Mouse (Mus musculus): ENCODE results near the gene Prrc2c.
"Not testable (repeated sequence)": the region's sequence is repeated elsewhere in the genome, so short reads cannot be mapped to it uniquely, and the experiment has no call there.

Prrc2c gene

GRCm38 (mm10) chr1:162693721-162694120 lies 46.6 kb downstream of the Prrc2c start:
- DNase-seq (ENCODE audit: low read depth), result no peak

GRCm38 (mm10) chr1:162665486-162666174 lies 74.7 kb downstream of the Prrc2c start:
- no peak for DNase-seq (ENCODE audit: low read depth)

GRCm38 (mm10) chr1:162664826-162665475 lies 75.4 kb downstream of the Prrc2c start:
- DNase-seq (ENCODE audit: low read depth), result peak; percentile 58

- DNase-seq (ENCODE audit: low read depth), result no peak
Measured at GRCm38 (mm10) chr1:162660276-162660860, 80.0 kb downstream of the Prrc2c start.

GRCm38 (mm10) chr1:162658119-162658518 lies 82.2 kb downstream of the Prrc2c start, which contains the start of gene Myocos:
TSS of gene Myocos (minus strand) at chr1:162658219.
- no peak for DNase-seq (ENCODE audit: low read depth)

- DNase-seq (ENCODE audit: low read depth), result no peak
Measured at GRCm38 (mm10) chr1:162648416-162648815, 91.9 kb downstream of the Prrc2c start.

- no peak for DNase-seq (ENCODE audit: low read depth)
Measured at GRCm38 (mm10) chr1:162646083-162646686, 94.2 kb downstream of the Prrc2c start.

GRCm38 (mm10) chr1:162643752-162644151 lies 96.6 kb downstream of the Prrc2c start:
- peak; percentile 55 for DNase-seq (ENCODE audit: low read depth)

GRCm38 (mm10) chr1:162642591-162642990 lies 97.8 kb downstream of the Prrc2c start:
- DNase-seq (ENCODE audit: low read depth), result no peak

GRCm38 (mm10) chr1:162639861-162640260 lies 100.5 kb downstream of the Prrc2c start:
- DNase-seq (ENCODE audit: low read depth), result no peak

- no peak for DNase-seq (ENCODE audit: low read depth)
Measured at GRCm38 (mm10) chr1:162639051-162639750, 101.2 kb downstream of the Prrc2c start, which contains the start of gene Myoc. TSS of gene Myoc (plus strand) at chr1:162639155.

GRCm38 (mm10) chr1:162638535-162638934 lies 101.8 kb downstream of the Prrc2c start:
- no peak for DNase-seq (ENCODE audit: low read depth)

- no peak for DNase-seq (ENCODE audit: low read depth)
Measured at GRCm38 (mm10) chr1:162636516-162636915, 103.8 kb downstream of the Prrc2c start.

- not testable (repeated sequence) for DNase-seq (ENCODE audit: low read depth)
Measured at GRCm38 (mm10) chr1:162635291-162635931, 104.9 kb downstream of the Prrc2c start.

GRCm38 (mm10) chr1:162628326-162628725 lies 112.0 kb downstream of the Prrc2c start:
- DNase-seq (ENCODE audit: low read depth), result not testable (repeated sequence)

- not testable (repeated sequence) for DNase-seq (ENCODE audit: low read depth)
Measured at GRCm38 (mm10) chr1:162627821-162628220, 112.5 kb downstream of the Prrc2c start.

GRCm38 (mm10) chr1:162625229-162625628 lies 115.1 kb downstream of the Prrc2c start:
- no peak for DNase-seq (ENCODE audit: low read depth)

- DNase-seq (ENCODE audit: low read depth), result no peak
Measured at GRCm38 (mm10) chr1:162623895-162624294, 116.5 kb downstream of the Prrc2c start.

Measured in fibroblast of lung, adult 2 months (primary cell).